Mouse (Mus musculus) heart, adult 2 months (tissue): ENCODE results near the gene Faap20.

Experiments used
- CTCF ChIP-seq: fragments of 200-600 bp; IDR thresholded peaks from 2 replicates; pipeline ENCODE4 v1.8.1; 2022; ENCODE audit warnings: antibody characterized with exemption, mild to moderate bottlenecking, moderate library complexity
- EP300 ChIP-seq: fragments of 200-500 bp; IDR thresholded peaks from 2 replicates; pipeline ENCODE4 v1.6.1; 2011; ENCODE audit warnings: low read depth, low read length, control low read depth; ENCODE audit not compliant: insufficient read depth
- POLR2A ChIP-seq: fragments of 200-500 bp; IDR thresholded peaks from 2 replicates; pipeline ENCODE4 v1.6.1; 2011; ENCODE audit warnings: mild to moderate bottlenecking, low read depth, low read length, control low read depth; ENCODE audit not compliant: insufficient read depth

DNA sequence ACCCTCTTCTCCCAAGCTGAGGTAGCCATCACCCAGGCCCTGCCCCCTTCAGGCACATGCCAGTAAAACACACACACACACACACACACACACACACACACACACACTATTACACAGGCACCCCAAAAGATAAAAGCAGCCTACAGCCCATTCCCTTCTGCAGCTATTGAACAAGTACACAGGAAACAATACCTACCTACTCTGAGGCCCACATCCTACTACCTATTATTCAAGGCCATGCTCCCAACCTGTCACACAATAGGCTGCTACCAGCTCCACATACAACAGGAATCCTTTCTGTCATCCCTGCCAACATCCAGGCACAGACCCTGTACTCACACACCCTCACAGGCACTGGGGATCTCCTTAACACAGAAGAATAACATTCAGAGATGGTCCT lies 40.5 kb upstream of the Faap20 start:
- TF ChIP-seq POLR2A (no peak), EP300 (no peak), CTCF (no peak)
